Mouse (Mus musculus) erythroid progenitor cell, adult 5-6 weeks (primary cell): ENCODE data around the gene Uba1. TPM values are rescaled to one million over a fixed set of nuclear protein-coding genes. Genes with fewer than 3 reads are reported as not detected.
A peak's percentile ranks its signal among the peaks of the same experiment; 100 is the strongest.
"Not testable (repeated sequence)": the region's sequence is repeated elsewhere in the genome, so short reads cannot be mapped to it uniquely, and the experiment has no call there.

Experiments used
- ATAC-seq: replicated peaks from 2 replicates; pipeline ENCODE4 v1.8.0; 2016; ENCODE audit warnings: moderate number of reproducible peaks, mild to moderate bottlenecking, moderate TSS enrichment, inconsistent platforms; ENCODE audit not compliant: poor library complexity, low FRiP score, severe bottlenecking
- total RNA-seq, 2 experiments: library from RNA; stranded (forward) in 1 of 2; stranded (reverse) in 1 of 2; fragments of 150-400 nt in 1 of 2; fragments of 186-747, 209-891 nt in 1 of 2; gene quantifications; 2 replicates each; pipeline versions ENCODE4 v1.2.3 to v1.2.4; 2015 to 2017; ENCODE audit warnings: low replicate concordance in 2 of 2

The Uba1 gene
- total RNA-seq, 2 experiments from 2014 or later: 59.9 to 62.3 TPM

- ATAC-seq: peak; percentile 86
Observed at GRCm38 (mm10) chrX:20704295-20705082, 46.4 kb downstream of the Uba1 start.

GRCm38 (mm10) chrX:20705083-20705402, 46.9 kb downstream of the Uba1 start:
- ATAC-seq: no peak

DNA sequence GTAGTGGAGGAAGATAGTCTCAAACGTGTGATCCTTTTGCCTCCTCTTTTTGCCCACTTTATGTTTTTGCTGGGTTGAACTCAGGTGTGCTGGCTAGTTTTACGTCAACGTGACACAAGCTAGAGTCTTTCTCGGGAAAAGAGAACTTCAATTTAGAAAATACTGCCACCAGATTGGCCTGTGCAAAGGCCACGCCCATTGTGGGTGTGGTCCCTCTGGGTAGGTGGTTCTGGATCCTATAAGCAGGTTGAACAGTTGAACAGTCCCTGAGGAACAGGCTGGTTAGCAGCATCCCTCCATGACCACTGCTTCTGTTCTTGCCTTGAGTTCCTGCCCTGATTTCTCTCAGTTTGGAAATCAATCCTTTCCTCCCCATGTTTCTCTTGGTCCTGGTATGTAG, 70.6 kb downstream of the Uba1 start:
- ATAC-seq: no peak

- not testable (repeated sequence) for ATAC-seq
Observed at GRCm38 (mm10) chrX:20730048-20730447, 71.9 kb downstream of the Uba1 start.

Other genes starting within 250 kb of the Uba1 start
- gene Jade3, start 232.6 kb upstream of the Uba1 start, total RNA-seq (2015; ENCODE audit: low replicate concordance): 9.7 and 10.5 TPM in 2 replicates
- gene Jade3, start 232.6 kb upstream of the Uba1 start, total RNA-seq (2017; ENCODE audit: low replicate concordance): 6.8 and 12.6 TPM in 2 replicates
- not detected in 2 replicates for gene Rgn, start 108.5 kb upstream of the Uba1 start, total RNA-seq (2015; ENCODE audit: low replicate concordance)
- not detected in 2 replicates for gene Rgn, start 108.5 kb upstream of the Uba1 start, total RNA-seq (2017; ENCODE audit: low replicate concordance)
- 28.5 and 33.5 TPM in 2 replicates for gene Rbm10, start 40.8 kb upstream of the Uba1 start, total RNA-seq (2015; ENCODE audit: low replicate concordance)
- 38.0 and 51.6 TPM in 2 replicates for gene Rbm10, start 40.8 kb upstream of the Uba1 start, total RNA-seq (2017; ENCODE audit: low replicate concordance)
- 87.2 and 95.9 TPM in 2 replicates for gene Ndufb11, start 40.7 kb upstream of the Uba1 start, total RNA-seq (2015; ENCODE audit: low replicate concordance)
- gene Ndufb11, start 40.7 kb upstream of the Uba1 start, total RNA-seq (2017; ENCODE audit: low replicate concordance): 30.8 and 55.7 TPM in 2 replicates
- 112 and 120 TPM in 2 replicates for gene Cdk16, start 29.6 kb downstream of the Uba1 start, total RNA-seq (2015; ENCODE audit: low replicate concordance)
- 56.3 and 60.6 TPM in 2 replicates for gene Cdk16, start 29.6 kb downstream of the Uba1 start, total RNA-seq (2017; ENCODE audit: low replicate concordance)
- gene Usp11, start 45.6 kb downstream of the Uba1 start, total RNA-seq (2015; ENCODE audit: low replicate concordance): 2.9 and 3.6 TPM in 2 replicates
- gene Usp11, start 45.6 kb downstream of the Uba1 start, total RNA-seq (2017; ENCODE audit: low replicate concordance): 0.64 and 6.4 TPM in 2 replicates
- 33.5 and 35.7 TPM in 2 replicates for gene Araf, start 139.5 kb downstream of the Uba1 start, total RNA-seq (2015; ENCODE audit: low replicate concordance)
- gene Araf, start 139.5 kb downstream of the Uba1 start, total RNA-seq (2017; ENCODE audit: low replicate concordance): 14.0 and 16.5 TPM in 2 replicates
- gene Timp1, start 211.8 kb downstream of the Uba1 start, total RNA-seq (2015; ENCODE audit: low replicate concordance): not detected in 2 replicates
- not detected in 2 replicates for gene Timp1, start 211.8 kb downstream of the Uba1 start, total RNA-seq (2017; ENCODE audit: low replicate concordance)